Mouse (Mus musculus) layer of hippocampus, adult 2 months (tissue): ENCODE data around the gene Dek. TPM values are rescaled to one million over a fixed set of nuclear protein-coding genes. Genes with fewer than 3 reads are reported as not detected.

Experiments
- DNase-seq, 2 experiments: peaks; one replicate each; pipeline ENCODE4 v3.0.0; 2022; ENCODE audit warnings: low spot score in 2 of 2
- H3K27ac ChIP-seq: fragments of 200-600 bp; 2 replicates; pipeline ENCODE4 v1.8.1; 2022
- H3K4me3 ChIP-seq: fragments of 200-600 bp; 2 replicates; pipeline ENCODE4 v1.8.1; 2022; ENCODE audit warnings: mild to moderate bottlenecking
- CTCF ChIP-seq: fragments of 200-600 bp; conservative IDR thresholded peaks from 2 replicates; pipeline ENCODE4 v1.8.1; 2022; ENCODE audit warnings: antibody characterized with exemption, mild to moderate bottlenecking, moderate library complexity
- total RNA-seq, 2 experiments: library from RNA; stranded (reverse); gene quantifications; 2 replicates each; pipeline ENCODE4 v1.2.3; 2021

Gene Dek
- total RNA-seq, 2 experiments from 2014 or later: 48.3 to 50.0 TPM

DNA sequence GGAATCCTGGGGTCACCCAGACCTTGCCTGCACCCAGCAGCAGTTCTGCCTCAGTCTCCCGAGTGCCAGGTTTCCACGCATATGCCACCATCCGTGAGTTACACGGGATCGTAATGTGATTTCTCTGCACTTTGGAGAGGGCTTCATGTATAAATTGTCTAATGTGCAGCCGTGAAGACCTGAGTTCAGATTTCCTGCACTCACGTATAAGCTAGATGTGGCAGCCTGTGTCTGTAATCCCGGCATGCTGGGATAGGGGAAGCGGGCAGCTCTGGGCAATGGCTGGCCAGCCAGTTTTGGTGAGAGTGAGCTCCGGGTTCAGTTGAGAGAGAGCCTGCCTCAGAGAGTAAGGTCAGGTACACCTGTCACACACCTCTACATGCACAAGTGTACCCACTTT lies 39.5 kb downstream of the Dek start:
- Histone ChIP-seq H3K27ac (no peak overlapping the region), H3K4me3 (no peak overlapping the region)
- no peak for DNase-seq
- TF ChIP-seq CTCF: no peak

- no peak overlapping the region for H3K27ac ChIP-seq
- DNase-seq: no peak
- no peak overlapping the region for H3K4me3 ChIP-seq
- TF ChIP-seq CTCF: no peak
Observed at GRCm38 (mm10) chr13:47063985-47064760, 41.8 kb downstream of the Dek start.

- no peak for DNase-seq
- H3K4me3 ChIP-seq: no peak overlapping the region
- H3K27ac ChIP-seq: no peak overlapping the region
- no peak for TF ChIP-seq CTCF
Observed at GRCm38 (mm10) chr13:47062756-47063155, 43.2 kb downstream of the Dek start.

- no peak overlapping the region for H3K27ac ChIP-seq
- H3K4me3 ChIP-seq: no peak overlapping the region
- no peak for TF ChIP-seq CTCF
- no peak for DNase-seq
Observed at GRCm38 (mm10) chr13:47056781-47057180, 49.2 kb downstream of the Dek start.

GRCm38 (mm10) chr13:47056126-47056525 lies 49.9 kb downstream of the Dek start:
- Histone ChIP-seq H3K4me3 (no peak overlapping the region), H3K27ac (no peak overlapping the region)
- no peak for TF ChIP-seq CTCF
- peak in 1 of 2 experiments; percentile 32 for DNase-seq

- no peak for DNase-seq
- no peak overlapping the region for H3K27ac ChIP-seq
- TF ChIP-seq CTCF: no peak
- no peak overlapping the region for H3K4me3 ChIP-seq
Observed at GRCm38 (mm10) chr13:47053971-47054370, 52.0 kb downstream of the Dek start.

- Histone ChIP-seq H3K27ac (no peak overlapping the region), H3K4me3 (no peak overlapping the region)
- no peak for DNase-seq
- TF ChIP-seq CTCF: no peak
Observed at GRCm38 (mm10) chr13:47050009-47050408, 56.0 kb downstream of the Dek start.

- no peak for DNase-seq
- TF ChIP-seq CTCF: no peak
- H3K4me3 ChIP-seq: no peak overlapping the region
- no peak overlapping the region for H3K27ac ChIP-seq
Observed at GRCm38 (mm10) chr13:47047996-47048395, 58.0 kb downstream of the Dek start.

DNA sequence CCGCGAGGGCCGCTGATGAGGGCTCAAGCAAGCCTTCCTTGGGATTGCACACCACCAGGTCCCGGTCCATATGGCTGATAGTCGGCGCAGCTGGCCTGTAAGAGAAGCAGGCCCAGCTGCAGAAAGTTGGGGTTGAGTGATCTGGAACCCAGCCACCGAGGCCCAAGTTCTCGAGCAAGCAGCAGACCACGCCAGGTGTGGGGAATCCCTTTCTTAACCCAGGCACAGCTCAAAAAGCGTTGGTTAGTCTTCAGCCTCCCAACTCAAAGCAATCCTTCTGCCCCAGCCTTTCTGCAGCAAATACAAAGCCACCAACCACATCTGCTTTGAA lies 61.4 kb downstream of the Dek start, which contains the start of gene Tpmt:
Tpmt (minus strand) TSS at position 121 of the 331 bp plus-strand sequence.
- TF ChIP-seq CTCF: no peak

DNA sequence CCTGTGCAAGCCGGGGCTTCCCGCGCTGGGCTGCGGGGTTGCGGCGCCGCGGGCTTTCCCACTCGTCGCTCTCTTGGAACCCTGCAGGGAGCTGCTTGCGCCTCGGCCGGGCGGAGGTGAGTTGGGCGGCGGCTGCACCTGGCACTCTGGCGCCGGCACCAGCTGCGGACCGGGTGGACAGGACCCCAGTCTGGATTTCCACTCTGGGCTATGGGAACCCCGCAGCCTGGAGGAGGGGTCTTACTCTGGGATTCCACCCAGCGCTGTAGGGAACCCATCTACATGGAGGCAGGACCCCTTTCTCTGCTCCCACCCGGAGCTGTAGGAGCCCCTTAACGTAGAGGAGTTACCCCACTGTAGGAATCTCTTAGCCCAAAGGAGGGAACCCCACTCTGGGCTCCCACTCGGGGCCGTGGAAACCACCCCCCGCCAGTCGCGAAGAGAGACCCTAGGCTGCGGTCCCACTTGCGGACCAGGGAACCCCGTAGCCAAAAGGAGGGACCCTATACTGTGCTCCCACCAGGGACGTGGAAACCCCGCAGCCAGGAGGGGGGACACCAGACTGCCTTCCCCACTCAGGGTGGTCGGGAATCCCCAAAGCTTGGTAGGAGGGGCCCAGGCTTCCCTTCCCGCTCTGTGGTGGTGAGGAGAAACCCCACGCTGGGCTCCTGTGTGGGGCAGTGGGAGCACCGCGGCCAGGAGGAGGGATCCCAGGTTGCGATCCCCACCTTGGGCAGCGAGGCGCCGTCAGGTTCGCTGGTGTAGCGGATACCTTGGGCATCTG lies 62.0 kb downstream of the Dek start:
- H3K4me3 ChIP-seq: peak overlapping the region; percentile 86
- TF ChIP-seq CTCF: no peak
- peak overlapping the region; percentile 73 for H3K27ac ChIP-seq
- DNase-seq: peak in 1 of 2 experiments; percentile 11

More for the DNA sequence above, 61.4 kb downstream of the Dek start, which contains the start of gene Tpmt:
- Histone ChIP-seq H3K27ac (peak within 1 kb of the TSS; percentile 73), H3K4me3 (peak within 1 kb of the TSS; percentile 86)
- DNase-seq: no peak

- DNase-seq: peak; percentile 98
- H3K27ac ChIP-seq: peak within 1 kb of the TSS; percentile 73
- peak within 1 kb of the TSS; percentile 86 for H3K4me3 ChIP-seq
- TF ChIP-seq CTCF: no peak
Observed at GRCm38 (mm10) chr13:47043030-47043680, 62.8 kb downstream of the Dek start, which contains the start of gene Kdm1b. Gene Kdm1b, plus strand, starts transcription at chr13:47043499.

DNA sequence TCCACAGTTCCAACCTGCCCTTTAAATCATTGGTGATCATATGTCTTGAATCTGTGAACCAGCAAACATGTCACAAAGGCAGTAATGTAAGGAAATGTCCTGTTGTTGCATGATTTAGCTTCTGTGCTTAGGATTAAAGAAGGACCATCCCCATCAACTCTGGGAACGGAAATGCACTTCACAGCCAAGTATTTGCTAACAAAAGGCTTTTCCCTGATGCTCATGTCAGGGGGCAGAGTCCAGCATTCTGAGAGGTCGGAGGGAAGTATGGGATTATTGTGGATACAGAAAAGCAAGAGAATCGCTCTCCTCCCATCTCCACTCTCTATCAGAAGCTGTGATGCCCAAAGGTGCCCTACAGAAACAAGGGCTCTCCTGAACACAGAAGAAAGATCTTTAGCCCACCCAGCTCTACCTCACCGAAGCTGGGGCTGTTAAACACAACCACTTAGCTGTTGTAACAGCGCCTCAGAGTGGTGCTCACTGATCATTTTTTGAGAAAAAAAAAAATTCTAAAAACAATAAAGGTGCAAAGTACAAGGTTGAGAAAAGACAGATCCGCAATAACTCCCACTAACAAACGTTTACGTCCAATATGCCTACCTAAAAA lies 63.9 kb downstream of the Dek start:
- no peak overlapping the region for H3K27ac ChIP-seq

GRCm38 (mm10) chr13:47040061-47040460 lies 65.9 kb downstream of the Dek start:
- H3K27ac ChIP-seq: no peak overlapping the region
- no peak overlapping the region for H3K4me3 ChIP-seq
- no peak for DNase-seq
- no peak for TF ChIP-seq CTCF

More for the DNA sequence above, 63.9 kb downstream of the Dek start:
- TF ChIP-seq CTCF: peak; percentile 38
- no peak for DNase-seq
- H3K4me3 ChIP-seq: peak overlapping the region; percentile 86; the same call in 1 of the 2 replicates
